Mouse (Mus musculus): Measurements from ENCODE around the gene Fstl1. TPM values are rescaled to one million over a fixed set of nuclear protein-coding genes. Genes with fewer than 3 reads are reported as not detected.
A peak's percentile ranks its signal among the peaks of the same experiment; 100 is the strongest.

Fstl1 gene
- total RNA-seq, 1 experiment: 87.6 TPM

DNA sequence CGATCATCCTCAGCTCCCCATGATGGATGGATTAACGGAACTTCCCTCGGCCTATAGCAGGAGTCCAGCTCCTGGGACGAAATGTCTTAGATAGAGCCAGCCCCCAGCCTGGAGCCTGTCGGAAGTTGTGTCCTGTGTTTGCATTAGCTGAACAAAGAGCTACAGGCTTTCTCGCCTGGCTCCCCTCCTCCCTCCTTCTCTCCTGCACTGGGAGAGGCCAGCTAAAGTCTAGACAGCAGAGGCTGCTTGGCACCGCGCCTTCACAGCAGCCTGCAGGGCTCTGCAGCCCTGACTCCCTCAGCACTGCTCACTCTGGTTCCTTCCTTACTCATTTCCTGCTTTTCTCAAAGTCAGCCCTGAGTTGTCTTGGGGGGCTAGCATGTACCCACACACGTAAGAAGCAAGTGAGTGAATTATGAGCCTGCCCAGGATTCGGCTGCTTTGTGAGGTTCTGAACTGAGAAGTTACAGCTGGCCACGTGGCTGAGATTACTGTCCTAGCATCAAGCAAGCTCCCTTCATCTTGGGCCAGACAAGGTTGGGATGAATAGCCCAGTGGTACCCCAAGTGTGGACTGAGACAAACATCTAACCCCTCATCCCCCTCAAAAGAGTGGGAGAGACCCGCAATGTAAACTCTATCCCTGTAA is 11.8 kb downstream of the Fstl1 start:
- no peak overlapping the region; the same call in 1 of the 2 replicates for H3K27ac ChIP-seq (ENCODE audit: insufficient read depth, low read depth, low read length, poor library complexity, severe bottlenecking)
- H3K9me3 ChIP-seq (ENCODE audit: control insufficient read depth, insufficient read depth, low read depth, low read length): no peaks in the 10 kb centered on the region
- in situ Hi-C loops (cut with MboI; ENCODE audit: low sequenced_read_pairs in 2 of 2, unreplicated experiment in 2 of 2): no loop called here
- H3K36me3 ChIP-seq (ENCODE audit: control insufficient read depth, insufficient read depth, low read length, poor library complexity, severe bottlenecking): no peaks in the 10 kb centered on the region
- H3K9ac ChIP-seq (ENCODE audit: insufficient read depth, low read depth, low read length, poor library complexity, severe bottlenecking): peak overlapping the region; percentile 38; the same call in 1 of the 2 replicates
- no peak for DNase-seq (ENCODE audit: low read depth, low spot score)
- H3K4me1 ChIP-seq (ENCODE audit: control insufficient read depth in 2 of 2, insufficient read depth in 2 of 2, low read length in 2 of 2, poor library complexity in 1 of 2): peaks cover 9 to 20% of the 10 kb centered on the region in 2 experiments; a peak in 3 of 4 replicates
- TF ChIP-seq CHD2 (IDR thresholded peaks at IDR 0.05; ENCODE audit: low read depth, low read length) (no peak), ZC3H11A (IDR thresholded peaks at IDR 0.05; ENCODE audit: borderline replicate concordance, low read depth, low read length) (no peak), MAFK (IDR thresholded peaks at IDR 0.05; ENCODE audit: insufficient read depth, low read depth, low read length) (no peak), HCFC1 (IDR thresholded peaks at IDR 0.05; ENCODE audit: borderline replicate concordance, insufficient read depth, low read length) (no peak), ZNF384 (IDR thresholded peaks at IDR 0.05; ENCODE audit: low read depth, low read length) (no peak)
- no peak overlapping the region for H3K4me3 ChIP-seq (ENCODE audit: insufficient read depth in 1 of 2, low read depth in 1 of 2, low read length in 2 of 2, poor library complexity in 1 of 2, severe bottlenecking in 1 of 2)

- TF ChIP-seq ZNF384 (IDR thresholded peaks at IDR 0.05; ENCODE audit: low read depth, low read length): no peak
- no peak for TF ChIP-seq CHD2 (IDR thresholded peaks at IDR 0.05; ENCODE audit: low read depth, low read length)
- no peak for TF ChIP-seq HCFC1 (IDR thresholded peaks at IDR 0.05; ENCODE audit: borderline replicate concordance, insufficient read depth, low read length)
- TF ChIP-seq MAFK (IDR thresholded peaks at IDR 0.05; ENCODE audit: insufficient read depth, low read depth, low read length): no peak
- no peak for TF ChIP-seq ZC3H11A (IDR thresholded peaks at IDR 0.05; ENCODE audit: borderline replicate concordance, low read depth, low read length)
- DNase-seq (ENCODE audit: low read depth, low spot score): no peak
- H3K4me3 ChIP-seq (ENCODE audit: insufficient read depth in 1 of 2, low read depth in 1 of 2, low read length in 2 of 2, poor library complexity in 1 of 2, severe bottlenecking in 1 of 2): no peak overlapping the region
- no peak overlapping the region for H3K9ac ChIP-seq (ENCODE audit: insufficient read depth, low read depth, low read length, poor library complexity, severe bottlenecking)
- in situ Hi-C loops (cut with MboI; ENCODE audit: low sequenced_read_pairs in 2 of 2, unreplicated experiment in 2 of 2): no loop called here
- peaks cover 9 to 20% of the 10 kb centered on the region in 2 experiments; a peak in 3 of 4 replicates for H3K4me1 ChIP-seq (ENCODE audit: control insufficient read depth in 2 of 2, insufficient read depth in 2 of 2, low read length in 2 of 2, poor library complexity in 1 of 2)
- H3K27ac ChIP-seq (ENCODE audit: insufficient read depth, low read depth, low read length, poor library complexity, severe bottlenecking): no peak overlapping the region
- no peaks in the 10 kb centered on the region for H3K9me3 ChIP-seq (ENCODE audit: control insufficient read depth, insufficient read depth, low read depth, low read length)
- no peaks in the 10 kb centered on the region for H3K36me3 ChIP-seq (ENCODE audit: control insufficient read depth, insufficient read depth, low read length, poor library complexity, severe bottlenecking)
Measured at GRCm38 (mm10) chr16:37789015-37789381, 12.3 kb downstream of the Fstl1 start.

- H3K4me1 ChIP-seq (ENCODE audit: control insufficient read depth in 2 of 2, insufficient read depth in 2 of 2, low read length in 2 of 2, poor library complexity in 1 of 2): peaks cover 9 to 20% of the 10 kb centered on the region in 2 experiments; a peak in 3 of 4 replicates
- TF ChIP-seq ZNF384 (IDR thresholded peaks at IDR 0.05; ENCODE audit: low read depth, low read length): no peak
- TF ChIP-seq ZC3H11A (IDR thresholded peaks at IDR 0.05; ENCODE audit: borderline replicate concordance, low read depth, low read length): no peak
- no peak for TF ChIP-seq CHD2 (IDR thresholded peaks at IDR 0.05; ENCODE audit: low read depth, low read length)
- no peak for TF ChIP-seq MAFK (IDR thresholded peaks at IDR 0.05; ENCODE audit: insufficient read depth, low read depth, low read length)
- H3K36me3 ChIP-seq (ENCODE audit: control insufficient read depth, insufficient read depth, low read length, poor library complexity, severe bottlenecking): no peaks in the 10 kb centered on the region
Measured at GRCm38 (mm10) chr16:37789394-37789920, 12.8 kb downstream of the Fstl1 start.

DNA sequence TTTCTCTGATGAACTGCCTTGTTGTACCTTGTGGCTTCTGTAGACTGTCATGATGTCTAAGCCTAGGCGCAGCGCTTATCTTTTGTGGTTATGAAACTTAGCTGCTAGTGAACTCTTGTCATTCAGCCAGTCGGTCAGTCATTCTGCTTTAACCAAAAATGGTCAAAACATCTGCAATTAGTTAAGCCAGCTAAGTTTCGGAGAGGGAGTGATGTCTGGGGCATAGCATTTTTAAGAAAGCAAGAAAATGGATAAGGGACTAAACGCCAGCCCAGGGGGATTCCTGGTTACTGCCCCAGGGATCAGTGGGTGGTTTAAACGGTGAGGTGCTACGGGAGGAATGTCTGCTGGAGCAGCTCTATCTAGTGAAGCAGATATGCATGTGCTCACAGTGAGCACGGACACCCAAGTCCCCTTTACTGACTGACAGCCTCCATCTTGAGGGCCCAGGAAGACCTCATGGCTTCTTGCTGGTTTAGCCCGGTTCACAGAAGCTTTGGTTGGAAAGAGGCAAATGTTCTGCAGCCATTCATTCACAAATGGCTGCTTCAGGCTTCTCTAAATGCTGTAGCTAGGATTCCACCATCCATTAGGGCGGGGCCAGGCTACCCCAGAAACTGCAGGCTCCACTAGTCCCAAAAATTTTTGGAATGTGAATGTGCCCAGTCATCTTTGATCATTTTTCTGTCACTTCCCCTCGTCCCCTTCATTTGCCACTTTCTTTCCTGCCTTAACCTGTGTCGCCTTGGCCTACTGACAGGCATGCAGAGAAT is 13.5 kb downstream of the Fstl1 start:
- Histone ChIP-seq H3K9me3 (ENCODE audit: control insufficient read depth, insufficient read depth, low read depth, low read length) (no peaks in the 10 kb centered on the region), H3K36me3 (ENCODE audit: control insufficient read depth, insufficient read depth, low read length, poor library complexity, severe bottlenecking) (no peaks in the 10 kb centered on the region), H3K27ac (ENCODE audit: insufficient read depth, low read depth, low read length, poor library complexity, severe bottlenecking) (peak overlapping the region; percentile 54; the same call in 1 of the 2 replicates), H3K4me1 (ENCODE audit: control insufficient read depth in 2 of 2, insufficient read depth in 2 of 2, low read length in 2 of 2, poor library complexity in 1 of 2) (peaks cover 9 to 20% of the 10 kb centered on the region in 2 experiments; a peak in 3 of 4 replicates), H3K9ac (ENCODE audit: insufficient read depth, low read depth, low read length, poor library complexity, severe bottlenecking) (no peak overlapping the region), H3K4me3 (ENCODE audit: insufficient read depth in 1 of 2, low read depth in 1 of 2, low read length in 2 of 2, poor library complexity in 1 of 2, severe bottlenecking in 1 of 2) (no peak overlapping the region)
- in situ Hi-C loops (cut with MboI; ENCODE audit: low sequenced_read_pairs in 2 of 2, unreplicated experiment in 2 of 2): no loop called here
- no peak for DNase-seq (ENCODE audit: low read depth, low spot score)
- TF ChIP-seq ZNF384 (IDR thresholded peaks at IDR 0.05; ENCODE audit: low read depth, low read length) (no peak), CHD2 (IDR thresholded peaks at IDR 0.05; ENCODE audit: low read depth, low read length) (no peak), HCFC1 (IDR thresholded peaks at IDR 0.05; ENCODE audit: borderline replicate concordance, insufficient read depth, low read length) (no peak), MAFK (IDR thresholded peaks at IDR 0.05; ENCODE audit: insufficient read depth, low read depth, low read length) (no peak)

More at GRCm38 (mm10) chr16:37789394-37789920, 12.8 kb downstream of the Fstl1 start:
- in situ Hi-C loops (cut with MboI; ENCODE audit: low sequenced_read_pairs in 2 of 2, unreplicated experiment in 2 of 2): no loop called here
- Histone ChIP-seq H3K9me3 (ENCODE audit: control insufficient read depth, insufficient read depth, low read depth, low read length) (no peaks in the 10 kb centered on the region), H3K4me3 (ENCODE audit: insufficient read depth in 1 of 2, low read depth in 1 of 2, low read length in 2 of 2, poor library complexity in 1 of 2, severe bottlenecking in 1 of 2) (no peak overlapping the region), H3K9ac (ENCODE audit: insufficient read depth, low read depth, low read length, poor library complexity, severe bottlenecking) (no peak overlapping the region), H3K27ac (ENCODE audit: insufficient read depth, low read depth, low read length, poor library complexity, severe bottlenecking) (no peak overlapping the region)
- no peak for DNase-seq (ENCODE audit: low read depth, low spot score)
